Mouse (Mus musculus): ENCODE data around the gene Mcm2.

DNA sequence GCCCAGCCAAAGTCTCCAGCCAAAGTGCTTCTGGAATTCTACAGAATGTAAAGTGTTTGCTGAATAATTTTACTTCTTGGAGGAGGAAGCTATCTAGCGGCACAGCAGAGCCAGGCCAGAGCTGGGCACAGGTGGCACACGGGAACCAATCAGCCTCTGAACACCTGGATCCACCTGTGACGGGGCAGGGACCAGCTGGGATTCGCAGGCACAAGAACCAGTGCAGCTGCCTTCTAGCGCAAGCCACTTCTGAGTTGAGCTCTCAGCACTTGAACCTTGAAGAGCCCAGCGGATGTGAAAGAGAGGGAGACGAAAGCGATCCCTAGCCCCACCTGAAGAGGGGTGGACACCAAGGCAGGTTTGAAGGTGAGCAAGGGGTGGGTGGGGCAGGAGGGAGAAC is 20.2 kb upstream of the Mcm2 start:
- TF ChIP-seq CTCF (IDR thresholded peaks at IDR 0.05; ENCODE audit: low read depth) (no peak), EP300 (IDR thresholded peaks at IDR 0.05; ENCODE audit: low read depth) (no peak)
